Mouse (Mus musculus) heart, embryonic 13.5 days (tissue): ENCODE results near the gene Scn1b. TPM values are rescaled to one million over a fixed set of nuclear protein-coding genes. Genes with fewer than 3 reads are reported as not detected.

Experiments used
- ATAC-seq: fragments of 200-750 bp; cut with Nextera tagmentation; 2 replicates; pipeline ENCODE4 v1.8.0; 2017; ENCODE audit warnings: moderate TSS enrichment; ENCODE audit not compliant: insufficient number of reproducible peaks, low FRiP score, low TSS enrichment; ENCODE audit errors: extremely low read depth
- H3K27ac ChIP-seq: fragments of 300-500 bp; sonication (generic); replicated peaks from 2 replicates; pipeline ENCODE4 v1.5.1; 2015; ENCODE audit warnings: moderate library complexity, mild to moderate bottlenecking, inconsistent platforms
- H3K27me3 ChIP-seq: fragments of 300-500 bp; sonication (generic); replicated peaks from 2 replicates; pipeline ENCODE4 v1.6.1; 2015; ENCODE audit warnings: mild to moderate bottlenecking, inconsistent platforms
- H3K36me3 ChIP-seq: fragments of 300-500 bp; sonication (generic); 2 replicates; pipeline ENCODE4 v1.6.1; 2015; ENCODE audit warnings: mild to moderate bottlenecking, inconsistent platforms
- H3K4me1 ChIP-seq: fragments of 300-500 bp; sonication (generic); 2 replicates; pipeline ENCODE4 v1.6.1; 2015; ENCODE audit warnings: inconsistent platforms
- H3K4me2 ChIP-seq: fragments of 300-500 bp; sonication (generic); 2 replicates; pipeline ENCODE4 v1.6.1; 2015; ENCODE audit warnings: inconsistent platforms, mild to moderate bottlenecking, moderate library complexity
- H3K4me3 ChIP-seq: fragments of 300-500 bp; sonication (generic); 2 replicates; pipeline ENCODE4 v1.5.1; 2015; ENCODE audit warnings: moderate library complexity, mild to moderate bottlenecking, inconsistent platforms
- H3K9ac ChIP-seq: fragments of 300-500 bp; sonication (generic); 2 replicates; pipeline ENCODE4 v1.6.1; 2015; ENCODE audit warnings: inconsistent platforms, mild to moderate bottlenecking, moderate library complexity
- H3K9me3 ChIP-seq: fragments of 300-500 bp; sonication (generic); 2 replicates; pipeline ENCODE4 v1.6.1; 2016; ENCODE audit warnings: inconsistent platforms
- WGBS: fragments of 180-500 bp; shearing (Covaris S2); methylation state at CpG from one replicate; pipeline ENCODE4 v1.1.7; 2015; ENCODE audit warnings: mixed read lengths; 5-methylcytosine and 5-hydroxymethylcytosine counted together
- polyA plus RNA-seq: library from polyadenylated mRNA; unstranded; fragments of >200 nt; fragmentation: Nextera tagmentation; extraction: Ambion mirVana; gene quantifications from 2 replicates; pipeline ENCODE4 v1.2.1, GENCODE M21; 2015

The Scn1b gene
- polyA plus RNA-seq, 1 experiment from 2014 or later, result 2.5 TPM

GRCm38 (mm10) chr7:31097583-31098248 lies 29.1 kb downstream of the Scn1b start:
- Histone ChIP-seq H3K27ac (no peak overlapping the region), H3K4me1 (peaks cover 3% of the 10 kb centered on the region; the same call in 1 of the 2 replicates), H3K9ac (peak overlapping the region; percentile 76), H3K27me3 (peaks cover 9% of the 10 kb centered on the region), H3K4me2 (peak overlapping the region; percentile 62), H3K4me3 (peak overlapping the region; percentile 37), H3K9me3 (no peaks in the 10 kb centered on the region), H3K36me3 (no peaks in the 10 kb centered on the region)
- 39% methylated on average over 19 of the region's 20 CpGs for WGBS
- ATAC-seq, result peak; percentile 55; the same call in 1 of the 2 replicates

- Histone ChIP-seq H3K4me2 (no peak overlapping the region), H3K27me3 (peaks cover 2% of the 10 kb centered on the region), H3K9me3 (no peaks in the 10 kb centered on the region), H3K4me1 (peaks cover 3% of the 10 kb centered on the region; the same call in 1 of the 2 replicates), H3K9ac (0 out of 2 replicates have a peak overlapping the region, but pooled peaks have one; percentile 28), H3K4me3 (no peak overlapping the region), H3K36me3 (no peaks in the 10 kb centered on the region), H3K27ac (no peak overlapping the region)
- WGBS, result 67% methylated on average over 9 of the region's 9 CpGs
- ATAC-seq, result no peak
Measured at GRCm38 (mm10) chr7:31096892-31097564, 29.8 kb downstream of the Scn1b start.

GRCm38 (mm10) chr7:31094774-31095501 lies 31.9 kb downstream of the Scn1b start:
- Histone ChIP-seq H3K4me2 (no peak overlapping the region), H3K9me3 (no peaks in the 10 kb centered on the region)
- WGBS, result 19% methylated on average over 12 of the region's 12 CpGs

GRCm38 (mm10) chr7:31089721-31090120 lies 37.1 kb downstream of the Scn1b start:
- peaks cover 12% of the 10 kb centered on the region; the same call in 1 of the 2 replicates for H3K4me1 ChIP-seq
- no peak overlapping the region for H3K4me3 ChIP-seq
- WGBS, result 84% methylated on average over 2 of the region's 2 CpGs
- H3K9ac ChIP-seq, result no peak overlapping the region
- no peaks in the 10 kb centered on the region for H3K9me3 ChIP-seq
- H3K4me2 ChIP-seq, result no peak overlapping the region
- H3K27ac ChIP-seq, result no peak overlapping the region
- H3K36me3 ChIP-seq, result no peaks in the 10 kb centered on the region
- no peak for ATAC-seq
- no peaks in the 10 kb centered on the region; the same call in 1 of the 2 replicates for H3K27me3 ChIP-seq

More at GRCm38 (mm10) chr7:31094774-31095501, 31.9 kb downstream of the Scn1b start:
- Histone ChIP-seq H3K36me3 (no peaks in the 10 kb centered on the region), H3K9ac (no peak overlapping the region), H3K4me1 (peaks cover 3% of the 10 kb centered on the region; the same call in 1 of the 2 replicates), H3K4me3 (no peak overlapping the region), H3K27me3 (no peaks in the 10 kb centered on the region; the same call in 1 of the 2 replicates), H3K27ac (no peak overlapping the region)
- ATAC-seq, result no peak

- no peak for ATAC-seq
- WGBS, result 54% methylated on average over 3 of the region's 3 CpGs
Measured at GRCm38 (mm10) chr7:31088206-31088605, 38.6 kb downstream of the Scn1b start.

DNA sequence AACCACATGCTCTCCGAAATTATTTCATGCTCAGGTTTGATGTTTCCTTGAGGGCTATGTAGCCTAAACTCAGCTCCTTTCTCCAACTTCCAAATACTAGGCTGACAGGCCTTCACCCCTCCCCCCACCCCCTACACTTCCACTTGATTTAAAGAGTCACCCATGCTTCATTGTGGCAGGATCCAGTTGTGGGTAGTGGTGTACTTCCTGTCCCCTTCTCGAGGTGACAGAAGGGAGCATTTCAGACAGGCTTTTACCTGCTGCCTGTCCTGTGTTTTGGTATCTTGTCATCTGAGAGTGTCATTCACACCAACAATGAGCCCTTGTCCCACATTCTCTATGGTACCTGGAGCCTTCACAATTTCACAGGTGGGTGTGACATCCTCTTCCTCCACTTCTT lies 39.5 kb downstream of the Scn1b start:
- H3K36me3 ChIP-seq, result no peaks in the 10 kb centered on the region
- no peak overlapping the region for H3K4me3 ChIP-seq
- no peak overlapping the region for H3K9ac ChIP-seq
- WGBS, result 52% methylated on average over 2 of the region's 2 CpGs
- H3K27me3 ChIP-seq, result no peaks in the 10 kb centered on the region
- ATAC-seq, result no peak
- H3K27ac ChIP-seq, result no peak overlapping the region
- no peaks in the 10 kb centered on the region for H3K9me3 ChIP-seq
- H3K4me1 ChIP-seq, result peaks cover 16% of the 10 kb centered on the region; the same call in 1 of the 2 replicates
- no peak overlapping the region for H3K4me2 ChIP-seq

More at GRCm38 (mm10) chr7:31088206-31088605, 38.6 kb downstream of the Scn1b start:
- H3K4me1 ChIP-seq, result peaks cover 16% of the 10 kb centered on the region; the same call in 1 of the 2 replicates
- no peak overlapping the region for H3K4me2 ChIP-seq
- H3K27me3 ChIP-seq, result no peaks in the 10 kb centered on the region
- H3K4me3 ChIP-seq, result no peak overlapping the region
- no peak overlapping the region for H3K9ac ChIP-seq
- no peak overlapping the region for H3K27ac ChIP-seq
- no peaks in the 10 kb centered on the region for H3K36me3 ChIP-seq
- H3K9me3 ChIP-seq, result no peaks in the 10 kb centered on the region

- Histone ChIP-seq H3K9me3 (no peaks in the 10 kb centered on the region), H3K4me3 (no peak overlapping the region), H3K36me3 (no peaks in the 10 kb centered on the region), H3K4me2 (no peak overlapping the region), H3K27me3 (no peaks in the 10 kb centered on the region), H3K4me1 (peaks cover 16% of the 10 kb centered on the region; the same call in 1 of the 2 replicates), H3K9ac (no peak overlapping the region), H3K27ac (no peak overlapping the region)
- 79% methylated on average over 9 of the region's 9 CpGs for WGBS
- ATAC-seq, result no peak
Measured at GRCm38 (mm10) chr7:31086175-31086755, 40.5 kb downstream of the Scn1b start.

- Histone ChIP-seq H3K27ac (0 out of 2 replicates have a peak overlapping the region, but pooled peaks have one; percentile 1), H3K9me3 (no peaks in the 10 kb centered on the region), H3K36me3 (no peaks in the 10 kb centered on the region), H3K4me2 (no peak overlapping the region), H3K4me3 (no peak overlapping the region), H3K9ac (no peak overlapping the region), H3K27me3 (no peaks in the 10 kb centered on the region), H3K4me1 (peaks cover 16% of the 10 kb centered on the region; the same call in 1 of the 2 replicates)
- WGBS, result 59% methylated on average over 3 of the region's 3 CpGs
- ATAC-seq, result no peak
Measured at GRCm38 (mm10) chr7:31085171-31085570, 41.6 kb downstream of the Scn1b start.

- Histone ChIP-seq H3K9ac (no peak overlapping the region), H3K9me3 (no peaks in the 10 kb centered on the region), H3K4me1 (peaks cover 16% of the 10 kb centered on the region; the same call in 1 of the 2 replicates), H3K4me2 (no peak overlapping the region), H3K36me3 (no peaks in the 10 kb centered on the region), H3K4me3 (no peak overlapping the region), H3K27ac (peak overlapping the region; percentile 13; the same call in 1 of the 2 replicates), H3K27me3 (no peaks in the 10 kb centered on the region)
- no peak for ATAC-seq
- 47% methylated on average over 9 of the region's 9 CpGs for WGBS
Measured at GRCm38 (mm10) chr7:31084140-31084539, 42.7 kb downstream of the Scn1b start.

- Histone ChIP-seq H3K27me3 (no peaks in the 10 kb centered on the region), H3K4me2 (no peak overlapping the region), H3K4me3 (no peak overlapping the region), H3K36me3 (no peaks in the 10 kb centered on the region), H3K4me1 (peaks cover 16% of the 10 kb centered on the region; the same call in 1 of the 2 replicates), H3K27ac (no peak overlapping the region), H3K9me3 (no peaks in the 10 kb centered on the region), H3K9ac (no peak overlapping the region)
- no peak for ATAC-seq
- 65% methylated on average over 14 of the region's 14 CpGs for WGBS
Measured at GRCm38 (mm10) chr7:31082831-31083588, 43.8 kb downstream of the Scn1b start.
